Mouse (Mus musculus): ENCODE results near the gene Oxct1.

Oxct1 gene

DNA sequence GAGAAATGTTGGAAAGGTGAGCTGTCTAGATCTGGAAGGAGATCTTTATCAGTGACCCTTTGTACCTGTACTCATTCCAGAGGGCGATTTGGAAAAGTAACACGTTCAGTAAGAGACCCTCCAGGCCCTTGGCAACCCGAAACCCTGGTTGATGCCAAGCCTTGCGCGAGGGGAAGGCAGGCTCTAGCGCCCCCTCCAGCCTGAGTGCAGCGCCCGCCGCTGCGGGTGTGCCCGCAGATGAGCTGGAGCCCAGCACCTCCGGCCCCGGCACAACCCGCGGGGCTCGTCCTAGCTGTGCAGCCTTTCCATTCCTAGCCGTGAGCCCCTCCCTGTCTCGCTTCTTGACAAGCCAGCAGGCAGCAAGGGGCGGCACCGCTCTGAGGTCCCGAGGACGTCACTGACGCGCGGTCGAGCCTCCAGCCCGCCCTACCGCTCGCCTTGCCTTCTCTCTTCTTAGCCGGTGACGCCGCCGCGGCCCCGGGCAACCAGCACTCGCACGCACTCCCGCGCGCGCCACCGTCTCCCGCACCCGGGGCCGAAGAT lies at the start of gene Oxct1:
Gene Oxct1, plus strand, starts transcription at position 153 of the 543 bp plus-strand sequence.
- DNase-seq (ENCODE audit: low spot score): peak; percentile 74

DNA sequence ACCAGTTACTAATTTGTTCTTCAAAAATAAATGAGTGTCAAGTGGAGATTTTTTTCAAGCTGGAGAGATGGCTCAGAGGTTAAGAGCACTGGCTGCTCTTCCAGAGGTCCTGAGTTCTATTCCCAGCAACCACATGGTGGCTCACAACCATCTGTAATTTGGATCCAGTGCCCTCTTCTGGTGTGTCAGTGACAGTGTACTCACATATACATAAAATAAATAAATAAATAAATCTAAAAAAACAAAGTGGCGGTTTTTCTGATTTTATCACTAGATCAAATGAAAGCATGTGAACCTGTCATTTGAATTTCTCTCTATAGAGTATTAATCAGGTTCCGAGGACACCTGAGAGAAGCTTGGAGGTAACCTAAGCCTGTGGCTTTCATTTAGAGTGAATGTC lies 47.9 kb upstream of the Oxct1 start:
- no peak for DNase-seq (ENCODE audit: low spot score)

DNA sequence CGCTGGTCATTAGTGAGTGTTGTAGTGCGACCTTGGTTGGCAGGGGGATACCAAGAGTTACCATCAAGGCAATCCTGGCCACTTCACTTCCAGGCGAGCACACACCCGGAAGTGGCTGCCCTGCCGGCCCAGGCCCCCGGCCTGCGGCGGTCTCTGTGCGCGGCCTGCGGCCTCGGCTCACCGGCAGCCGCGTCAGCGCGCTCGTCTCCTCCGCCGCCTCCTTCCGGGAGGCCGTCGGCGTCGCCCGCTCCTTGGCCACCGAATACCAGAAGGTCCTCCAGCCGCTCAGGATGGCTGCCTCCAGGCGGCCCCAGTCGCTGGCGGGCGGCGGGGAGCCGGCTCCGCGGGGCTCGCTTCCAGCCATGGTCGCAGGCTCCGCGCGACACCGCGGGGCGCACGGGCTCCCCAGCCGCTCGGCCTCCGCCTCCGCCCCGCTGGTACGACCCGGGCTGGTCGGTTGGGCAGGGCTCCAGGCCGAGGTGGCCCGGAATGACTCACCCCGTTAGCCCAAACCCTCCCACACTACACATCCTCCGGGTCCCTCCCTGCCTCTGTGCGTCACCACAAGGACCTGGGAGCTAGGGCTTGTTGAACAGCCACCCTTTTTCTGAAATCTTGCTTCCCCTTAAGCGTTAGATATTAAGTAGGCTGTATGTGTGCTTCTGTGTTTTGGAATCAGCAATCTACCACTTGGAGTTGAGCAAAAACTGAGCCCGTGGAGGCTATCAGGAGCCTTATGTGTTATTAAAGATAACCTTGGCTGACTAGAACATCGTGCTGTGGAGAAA lies 46.9 kb upstream of the Oxct1 start, which contains the start of gene Fbxo4:
Gene Fbxo4, minus strand, starts transcription at position 513 of the 788 bp plus-strand sequence.
- peak; percentile 69 for DNase-seq (ENCODE audit: low spot score)

DNA sequence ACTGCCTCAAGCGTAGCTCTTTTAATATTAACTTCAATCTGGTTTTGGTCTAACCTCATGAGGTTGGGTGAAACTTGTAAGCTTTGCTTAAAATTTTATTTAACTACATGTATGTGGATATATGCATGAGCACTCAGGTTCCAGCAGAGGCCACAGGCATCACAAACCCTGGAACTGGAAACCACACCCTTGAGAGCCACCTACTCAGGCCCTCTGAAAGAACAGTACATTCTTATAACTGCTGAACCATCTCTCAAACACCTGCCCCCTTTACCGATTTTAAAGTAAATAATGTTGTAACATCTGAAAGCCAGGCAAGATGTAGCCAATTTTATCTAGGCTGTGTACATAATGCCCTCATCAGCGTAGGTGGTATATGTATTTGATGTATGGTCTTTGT lies 46.3 kb upstream of the Oxct1 start:
- DNase-seq (ENCODE audit: low spot score): no peak

DNA sequence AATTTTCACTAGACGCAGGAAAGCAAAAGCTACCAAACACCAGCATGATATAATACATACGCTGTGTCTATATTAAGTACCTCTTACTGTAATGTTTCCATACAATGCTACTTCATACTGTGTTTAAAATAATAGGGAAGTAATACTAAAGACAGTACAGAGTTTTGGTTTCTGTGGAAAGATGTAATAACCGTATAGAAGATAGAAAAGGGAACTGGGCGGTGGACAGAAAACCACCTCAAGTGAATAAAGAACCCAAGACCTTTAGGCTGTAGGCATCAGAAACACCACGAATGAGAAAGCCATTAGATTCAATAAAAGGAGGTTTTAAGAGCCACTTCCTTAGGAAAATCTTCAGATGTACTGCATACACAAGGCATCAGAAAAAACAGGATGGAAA lies 43.5 kb upstream of the Oxct1 start:
- DNase-seq (ENCODE audit: low spot score): no peak

DNA sequence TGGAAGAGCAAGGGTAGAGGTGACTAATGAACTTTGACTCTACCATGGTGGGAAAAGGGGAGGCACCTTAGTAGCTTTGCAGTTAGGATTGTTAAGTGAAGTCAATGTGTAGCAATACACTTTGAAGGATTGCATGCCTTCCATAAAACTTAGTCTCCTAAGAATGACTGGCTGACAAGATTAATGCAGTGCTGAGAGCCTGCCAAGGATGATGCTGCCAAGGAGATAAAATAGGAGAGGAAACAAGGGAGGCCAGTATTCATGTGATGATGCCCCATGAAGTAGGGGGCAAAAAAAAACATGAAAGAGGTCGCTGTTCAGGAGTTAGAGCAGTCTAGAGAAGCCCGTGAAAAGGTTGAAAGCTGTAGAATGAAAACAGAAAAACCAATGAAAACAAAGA lies 41.3 kb upstream of the Oxct1 start:
- DNase-seq (ENCODE audit: low spot score): no peak

DNA sequence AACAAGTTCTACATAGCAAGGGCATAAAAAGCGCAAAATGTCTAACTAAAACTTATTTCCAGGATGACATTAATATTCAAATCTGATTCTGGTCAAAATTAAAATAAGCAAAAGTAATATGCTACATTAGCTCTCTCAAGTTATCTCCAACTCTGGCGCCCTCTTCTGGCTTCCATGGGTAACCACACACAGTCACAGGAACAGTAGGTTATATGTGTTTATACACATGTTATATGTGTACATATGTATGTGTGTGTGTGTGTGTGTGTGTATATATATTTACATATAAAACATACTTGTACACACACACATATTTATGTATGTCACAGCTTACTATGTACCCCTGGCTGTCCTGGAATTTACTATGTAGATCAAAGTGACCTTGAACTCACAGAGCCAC lies 38.2 kb upstream of the Oxct1 start:
- peak; percentile 54 for DNase-seq (ENCODE audit: low spot score)

DNA sequence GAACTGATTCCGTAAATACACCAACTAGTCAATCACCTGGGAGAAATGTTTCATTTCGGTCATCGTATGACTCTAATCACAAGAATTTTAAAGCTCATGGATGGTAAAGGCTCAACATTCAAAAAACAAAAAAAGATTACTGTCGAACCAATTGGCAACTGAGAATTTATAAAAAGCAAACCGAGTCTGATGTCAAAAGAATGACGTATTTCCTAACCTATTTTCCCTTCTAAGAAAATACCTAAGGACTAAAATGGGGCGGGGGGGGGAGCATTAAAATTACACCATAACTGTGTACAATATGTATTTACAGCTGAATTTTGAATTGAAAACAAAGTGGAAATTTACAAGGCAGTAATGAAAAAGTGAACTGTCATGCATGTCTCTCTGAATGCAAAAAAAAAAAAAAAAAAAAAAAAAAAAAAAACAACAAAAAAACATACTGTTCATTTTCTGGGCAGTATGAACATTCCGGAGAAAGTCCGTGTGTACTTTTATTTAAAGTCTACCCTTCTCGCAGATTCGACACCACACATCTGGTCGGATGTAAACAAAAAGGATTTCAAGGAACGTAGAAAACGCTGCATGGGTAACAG lies 31.2 kb upstream of the Oxct1 start:
- peak; percentile 23 for DNase-seq (ENCODE audit: low spot score)

DNA sequence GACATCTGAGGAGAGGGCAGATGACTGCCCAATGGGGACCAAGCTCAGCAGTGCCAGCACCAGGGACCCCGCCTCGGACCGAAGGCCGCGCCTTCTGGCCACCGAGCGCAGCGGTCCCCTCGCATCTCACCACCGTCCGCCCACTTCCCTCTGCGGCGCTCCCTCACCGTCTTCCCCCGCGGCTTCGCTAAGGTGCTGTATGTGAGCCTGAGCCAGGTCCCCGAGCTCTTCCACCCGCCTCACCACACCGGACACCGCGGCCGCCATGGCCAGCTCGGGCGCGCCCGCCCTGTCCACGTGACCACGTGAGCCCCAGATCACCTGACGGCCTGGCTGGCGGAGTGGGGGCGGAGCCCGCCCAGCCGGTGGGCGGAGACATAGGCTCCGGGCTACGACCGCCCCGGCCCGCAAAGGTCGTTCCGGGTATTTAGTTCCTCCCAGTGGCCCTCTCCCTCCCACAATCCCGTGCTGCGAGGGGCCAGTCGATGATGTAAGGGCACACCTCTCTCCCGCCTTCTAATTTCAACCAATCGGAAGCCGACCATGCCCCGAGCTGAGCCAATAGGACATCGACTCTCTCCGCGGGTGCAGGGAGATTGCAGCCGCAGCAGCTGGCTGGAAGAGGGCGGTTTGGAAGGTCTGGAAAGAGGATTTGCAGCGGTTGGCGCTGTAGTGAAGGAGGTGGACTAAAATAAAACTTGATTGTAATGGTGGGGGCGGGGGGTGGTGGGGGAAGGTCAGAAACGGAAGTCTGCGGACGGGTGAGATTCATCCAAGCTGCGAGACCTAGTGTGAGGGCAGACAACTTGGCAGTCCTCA lies 30.5 kb upstream of the Oxct1 start, which contains the start of gene AW549877:
Gene AW549877, minus strand, starts transcription at position 297 of the 819 bp plus-strand sequence.
- DNase-seq (ENCODE audit: low spot score): peak; percentile 98

DNA sequence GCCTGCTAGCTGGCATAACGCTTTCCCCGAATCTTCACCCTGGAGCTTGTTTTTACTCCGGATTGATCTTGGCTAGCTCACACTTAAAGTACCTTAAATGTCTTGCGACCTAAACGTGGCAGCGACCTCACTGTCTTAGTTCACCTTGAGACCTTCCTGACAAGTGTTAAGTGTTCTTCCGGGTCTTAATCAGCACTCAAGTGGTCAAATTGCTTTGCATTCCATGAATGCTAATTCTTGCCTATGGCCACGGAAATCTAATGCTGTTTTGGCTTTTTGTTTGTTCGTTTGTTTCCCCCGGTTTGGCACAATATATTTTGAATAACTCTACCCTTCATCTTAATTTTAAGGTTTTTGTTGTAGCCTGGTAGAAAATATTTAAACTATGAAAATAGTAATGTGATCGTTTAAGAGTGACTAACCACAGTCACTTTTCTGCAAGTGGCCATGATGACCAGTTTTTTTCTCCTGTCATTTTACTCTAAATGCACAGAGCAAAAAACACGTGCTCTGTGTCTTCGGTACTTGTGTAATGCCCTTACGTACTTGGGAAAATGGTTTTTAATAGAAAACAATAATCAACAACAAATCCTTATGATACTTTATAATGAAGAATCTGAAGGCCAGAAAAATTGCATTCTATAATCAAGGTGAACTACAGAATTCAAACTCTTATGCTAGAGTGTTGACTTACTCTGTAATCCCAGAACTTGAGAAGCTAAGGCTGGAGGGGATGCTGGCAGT lies 29.7 kb upstream of the Oxct1 start:
- DNase-seq (ENCODE audit: low spot score): peak; percentile 43

DNA sequence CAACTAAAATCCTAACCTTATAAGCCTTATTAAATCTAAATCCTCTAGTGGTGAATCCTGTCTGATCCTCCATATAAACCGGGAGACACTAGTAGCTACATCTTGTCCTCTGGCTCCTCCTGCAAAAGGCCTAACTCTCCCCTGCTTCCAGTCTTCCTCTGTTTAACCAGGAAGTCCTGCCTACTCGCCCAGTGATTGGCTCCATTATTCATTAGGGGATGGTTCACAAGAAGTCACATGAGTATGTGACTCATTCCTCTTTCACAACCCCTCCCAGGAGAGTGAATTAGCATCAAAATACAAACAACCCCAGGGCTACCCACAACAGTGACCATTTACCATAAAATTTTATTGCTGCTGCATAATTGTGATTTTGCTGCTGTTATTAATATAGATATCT lies 27.0 kb upstream of the Oxct1 start:
- DNase-seq (ENCODE audit: low spot score): no peak

DNA sequence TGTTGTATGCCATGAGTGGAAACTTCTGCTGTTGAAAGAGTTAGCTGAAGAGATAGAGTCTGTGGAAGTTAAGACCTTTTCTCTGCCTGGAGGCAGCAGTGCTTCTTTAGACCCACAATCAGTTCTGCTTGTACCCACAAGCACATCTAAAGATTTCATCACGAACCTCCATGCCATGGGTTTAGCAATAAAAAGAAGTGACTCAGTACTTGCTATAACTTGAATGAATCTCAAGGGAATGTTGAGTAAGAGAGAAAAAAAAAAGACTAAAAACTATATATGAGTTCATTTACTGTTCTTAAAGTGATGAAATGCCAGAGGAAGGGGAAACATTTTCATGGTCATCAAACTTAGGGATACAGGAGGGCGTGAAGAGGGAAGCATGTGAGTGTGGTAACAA lies 25.6 kb upstream of the Oxct1 start:
- DNase-seq (ENCODE audit: low spot score): no peak

DNA sequence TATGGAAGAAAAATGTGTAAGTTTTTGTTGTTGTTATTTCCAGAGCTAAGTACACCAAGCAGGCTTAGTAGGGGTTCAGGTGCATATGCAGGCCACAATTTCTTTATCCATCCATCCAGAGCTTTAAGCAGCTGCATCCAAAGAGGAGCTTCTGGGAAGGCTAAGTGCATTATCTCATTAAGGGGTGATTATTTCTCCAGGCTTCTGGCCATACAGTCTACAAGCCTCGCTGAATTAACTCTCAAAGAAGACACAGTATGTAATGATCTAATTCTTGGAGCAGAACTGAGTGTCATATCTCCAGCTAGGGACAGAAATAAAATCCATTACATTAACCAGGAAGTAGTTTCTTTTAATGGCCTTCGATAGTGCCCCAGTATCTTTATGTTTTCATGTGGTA lies 12.3 kb upstream of the Oxct1 start:
- no peak for DNase-seq (ENCODE audit: low spot score)

DNA sequence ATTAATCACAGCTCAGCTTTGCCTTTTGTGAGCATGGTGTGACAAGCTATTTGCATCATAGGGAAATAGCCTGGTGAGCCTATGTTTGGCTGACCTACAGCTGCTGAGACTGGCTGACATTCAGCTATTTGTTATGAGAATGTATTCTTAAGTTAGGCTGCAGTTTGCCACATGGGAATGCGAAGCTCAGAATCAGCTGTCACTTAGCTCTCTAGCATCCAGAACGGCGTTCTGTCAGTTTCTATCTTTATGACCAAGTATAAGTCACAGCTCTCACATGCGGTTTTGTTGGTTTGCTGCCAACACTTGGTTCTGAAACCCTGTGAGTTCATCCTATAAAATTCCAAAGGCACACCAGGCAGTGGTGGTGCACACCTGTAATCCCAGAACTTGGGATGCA lies 5.5 kb upstream of the Oxct1 start:
- no peak for DNase-seq (ENCODE audit: low spot score)

DNA sequence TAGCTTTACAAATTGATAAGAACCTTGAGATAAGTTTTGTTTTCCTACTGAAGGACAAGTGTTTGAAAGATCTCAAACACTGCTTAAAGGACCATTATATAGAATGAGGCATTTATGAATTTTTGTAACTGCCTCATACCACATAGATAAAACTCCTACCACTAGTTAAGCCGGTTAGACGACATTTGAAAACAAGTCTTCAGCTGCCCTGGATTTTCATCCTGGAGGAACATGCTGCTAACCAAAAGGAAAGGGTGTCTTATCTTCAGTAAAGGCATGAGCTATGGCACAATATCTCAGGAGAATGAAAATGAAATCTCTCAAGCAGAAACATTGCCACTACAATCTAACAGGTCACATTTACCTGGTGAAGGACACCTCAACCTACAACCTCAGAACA lies 2.4 kb upstream of the Oxct1 start:
- no peak for DNase-seq (ENCODE audit: low spot score)

DNA sequence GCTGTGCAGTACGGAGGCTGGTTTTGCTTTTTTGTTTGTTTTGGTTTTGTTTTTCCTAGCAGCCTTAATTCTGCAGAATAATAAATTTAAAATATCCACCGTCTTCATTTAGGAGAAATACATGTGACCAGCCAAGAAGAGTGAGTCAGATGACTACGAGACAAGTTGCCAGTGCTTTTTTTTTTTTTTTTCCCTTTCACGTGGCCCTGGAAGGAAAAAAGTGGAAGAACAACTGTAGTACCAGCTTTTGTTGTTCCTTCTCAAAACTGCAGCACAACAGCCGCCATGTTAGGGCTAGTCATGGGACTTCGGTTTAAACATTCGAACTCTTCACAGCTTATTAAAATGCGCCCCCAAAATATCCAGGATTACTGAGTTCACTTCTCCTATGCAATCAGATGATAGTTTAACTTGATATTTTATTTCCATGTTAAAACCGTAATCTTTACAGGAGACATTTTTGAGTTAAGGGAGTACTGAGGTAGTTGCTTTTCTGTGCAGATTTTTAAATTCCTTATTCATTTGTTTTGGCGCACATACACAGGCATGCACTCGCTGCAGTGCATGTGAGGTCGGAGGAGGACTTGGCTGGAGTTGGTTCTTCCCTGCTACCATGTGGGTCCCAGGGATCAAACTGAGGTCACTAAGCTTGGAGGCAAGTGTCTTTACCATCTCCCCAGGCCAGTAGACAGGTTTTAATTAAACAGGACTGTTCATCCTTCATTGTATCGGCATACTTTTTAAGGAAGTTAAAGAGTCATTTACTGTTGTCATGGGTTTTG lies 1.3 kb upstream of the Oxct1 start:
- DNase-seq (ENCODE audit: low spot score): no peak

DNA sequence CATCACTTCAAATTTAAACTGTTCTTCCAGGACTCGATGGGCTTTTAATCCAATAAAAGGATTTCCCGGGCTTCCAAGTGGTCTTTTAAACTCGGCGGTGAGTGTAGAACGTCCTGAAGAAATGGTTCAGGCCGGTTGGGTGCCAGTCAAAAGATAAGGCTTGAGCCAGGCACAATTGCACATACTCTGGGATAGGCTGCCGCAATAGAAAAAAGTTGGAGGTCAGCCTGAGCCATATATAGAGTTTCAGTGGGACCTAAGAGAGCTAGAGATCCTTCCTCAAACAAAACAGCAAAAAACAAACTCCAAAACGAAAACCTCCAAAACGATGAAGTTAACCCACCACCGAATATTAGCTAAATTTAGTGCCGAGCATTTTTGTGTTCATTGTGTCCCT lies 677 bp upstream of the Oxct1 start:
- no peak for DNase-seq (ENCODE audit: low spot score)

DNA sequence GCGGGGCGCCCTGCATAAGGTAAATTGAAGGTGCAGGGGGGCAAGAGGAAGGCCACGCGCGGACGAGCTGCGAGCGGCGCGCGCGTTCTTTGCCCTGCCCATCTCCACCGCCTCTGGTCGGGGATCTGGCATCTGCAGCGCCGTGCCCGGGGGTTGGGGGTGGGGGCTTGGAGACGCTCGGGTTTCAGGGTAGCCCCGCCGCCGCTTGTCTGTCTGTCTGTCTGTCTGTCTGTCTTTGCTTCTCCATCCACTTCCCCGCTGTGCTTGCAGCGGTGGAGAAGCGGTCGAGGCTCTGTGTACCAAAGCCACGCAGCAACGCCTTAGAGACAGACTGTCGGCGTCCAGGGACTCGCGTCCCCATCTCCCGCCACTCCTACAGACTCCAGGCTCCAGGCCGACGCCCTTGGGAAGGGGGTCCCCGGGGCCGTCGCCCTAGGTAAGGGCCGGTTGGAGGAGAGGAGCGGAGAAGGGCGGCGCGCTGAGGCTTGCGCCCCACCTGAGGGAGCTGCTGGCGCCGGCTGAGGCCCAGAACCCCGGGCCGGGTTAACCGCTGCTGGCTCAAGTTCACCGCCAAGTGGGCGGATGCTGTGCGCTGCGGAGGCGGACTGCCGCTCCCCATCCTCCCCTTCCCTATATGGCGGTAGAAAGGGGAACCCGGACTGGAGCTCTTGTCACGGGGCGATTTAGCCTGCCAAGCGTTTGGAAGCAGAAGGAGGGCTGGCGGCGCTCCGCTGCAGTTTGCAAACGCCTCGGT lies 825 bp downstream of the Oxct1 start:
- peak; percentile 47 for DNase-seq (ENCODE audit: low spot score)

DNA sequence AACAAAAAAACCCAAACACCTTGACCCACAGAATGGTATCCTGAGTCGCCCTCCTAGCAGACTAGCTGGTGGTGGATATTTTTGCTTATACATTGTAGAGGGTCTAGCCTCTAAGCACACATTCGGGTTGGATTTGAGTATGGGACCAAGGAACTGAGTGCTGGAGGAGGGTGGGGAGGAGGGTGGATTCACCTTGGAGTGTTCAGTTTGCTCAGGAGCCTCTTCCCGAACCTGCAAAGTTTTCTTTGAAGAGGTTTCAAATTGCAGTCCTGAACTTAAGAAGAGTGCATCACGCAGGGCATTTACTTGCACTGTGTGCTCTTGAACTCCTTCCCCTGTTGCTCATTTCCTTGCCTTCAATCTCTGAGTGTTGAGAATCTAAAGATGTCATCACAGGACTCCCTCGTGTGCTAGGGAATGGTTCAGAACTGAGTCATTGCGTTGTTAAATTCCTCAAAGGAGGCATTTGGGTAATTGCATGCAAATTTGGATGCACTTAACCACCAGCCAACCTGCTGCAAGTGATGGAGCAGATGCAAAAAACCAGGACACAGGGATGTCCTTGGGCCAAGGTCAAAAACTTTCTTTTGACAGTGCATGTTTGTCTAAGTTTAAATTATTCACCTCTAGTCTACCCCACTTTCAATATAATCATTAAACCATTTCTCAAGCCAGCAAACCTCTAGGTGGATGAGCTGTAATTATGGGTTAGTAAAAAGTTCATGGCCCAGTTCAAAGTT lies 1.7 kb downstream of the Oxct1 start:
- no peak for DNase-seq (ENCODE audit: low spot score)

DNA sequence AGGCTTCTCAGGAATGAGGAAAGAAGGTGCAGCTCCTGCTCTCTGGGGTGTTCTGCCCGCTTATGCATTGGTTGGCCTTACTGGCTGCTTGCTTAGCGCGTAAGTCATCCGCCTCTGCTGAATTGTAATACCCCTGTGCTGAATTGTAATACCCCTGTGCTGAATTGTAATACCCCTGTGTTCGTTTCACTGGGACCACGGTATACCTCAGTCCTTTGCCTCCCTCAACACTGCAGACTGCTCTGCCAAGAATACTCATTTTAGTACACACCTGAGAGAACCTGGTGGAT lies 2.2 kb downstream of the Oxct1 start:
- no peak for DNase-seq (ENCODE audit: low spot score)

Measured in c-Kit-positive CD71-positive TER-119-positive erythroid progenitor cells, embryonic 14.5 days (primary cell).